Mouse (Mus musculus) liver, embryonic 11.5 days (tissue): ENCODE data around the gene Ormdl2. TPM values are rescaled to one million over a fixed set of nuclear protein-coding genes. Genes with fewer than 3 reads are reported as not detected.

Experiments used
- ATAC-seq: fragments of 200-750 bp; cut with Nextera tagmentation; replicated peaks from 2 replicates; pipeline ENCODE4 v1.8.0; 2017; ENCODE audit warnings: moderate number of reproducible peaks, mild to moderate bottlenecking, moderate TSS enrichment, moderate library complexity; ENCODE audit not compliant: low FRiP score
- DNase-seq: peaks from one replicate; pipeline ENCODE4 v3.0.0-alpha.2; 2017; ENCODE audit warnings: low spot score
- H3K27ac ChIP-seq: fragments of 300-500 bp; sonication (generic); 2 replicates; pipeline ENCODE4 v1.5.1; 2014; ENCODE audit warnings: mild to moderate bottlenecking, low read depth, low read length, control low read depth
- H3K27me3 ChIP-seq: fragments of 300-500 bp; sonication (generic); replicated peaks from 2 replicates; pipeline ENCODE4 v1.6.1; 2014; ENCODE audit warnings: low read length, mixed read lengths; ENCODE audit not compliant: control insufficient read depth, insufficient read depth
- H3K36me3 ChIP-seq: fragments of 300-500 bp; sonication (generic); 2 replicates; pipeline ENCODE4 v1.6.1; 2014; ENCODE audit warnings: mild to moderate bottlenecking, low read length, moderate library complexity, mixed read lengths; ENCODE audit not compliant: control insufficient read depth, insufficient read depth
- H3K4me1 ChIP-seq: fragments of 300-500 bp; sonication (generic); replicated peaks from 2 replicates; pipeline ENCODE4 v1.6.1; 2014; ENCODE audit warnings: low read length, mixed read lengths; ENCODE audit not compliant: control insufficient read depth, insufficient read depth
- H3K4me2 ChIP-seq: fragments of 300-500 bp; sonication (generic); 2 replicates; pipeline ENCODE4 v1.6.1; 2014; ENCODE audit warnings: mild to moderate bottlenecking, control low read depth, moderate library complexity
- H3K4me3 ChIP-seq: fragments of 300-500 bp; sonication (generic); 2 replicates; pipeline ENCODE4 v1.5.1; 2014; ENCODE audit warnings: low read depth, low read length, control low read depth
- H3K9ac ChIP-seq: fragments of 300-500 bp; sonication (generic); 2 replicates; pipeline ENCODE4 v1.6.1; 2014; ENCODE audit warnings: low read depth, low read length, control low read depth
- H3K9me3 ChIP-seq: fragments of 300-500 bp; sonication (generic); 2 replicates; pipeline ENCODE4 v1.6.1; 2016; ENCODE audit warnings: low read length, inconsistent platforms, mixed read lengths; ENCODE audit not compliant: control insufficient read depth
- WGBS: fragments of 180-500 bp; shearing (Covaris S2); extraction: QIAGEN DNeasy Blood & Tissue Kit; methylation state at CpG from one replicate; pipeline ENCODE4 v1.1.7; 2014; 5-methylcytosine and 5-hydroxymethylcytosine counted together
- polyA plus RNA-seq: library from polyadenylated mRNA; unstranded; fragments of >200 nt; fragmentation: Nextera tagmentation; extraction: Ambion mirVana; gene quantifications from 2 replicates; pipeline ENCODE4 v1.2.1, GENCODE M21; 2014

Gene Ormdl2
- polyA plus RNA-seq: 114 and 116 TPM in 2 replicates

GRCm38 (mm10) chr10:128821358-128822056 lies at the start of gene Ormdl2:
Gene Ormdl2, minus strand, starts transcription at chr10:128821645.
- Histone ChIP-seq H3K27me3 (no peaks in the 10 kb centered on the region), H3K9me3 (no peaks in the 10 kb centered on the region), H3K36me3 (peaks cover 11% of the 10 kb centered on the region), H3K4me2 (peak within 1 kb of the TSS; percentile 92), H3K4me1 (peaks cover 17% of the 10 kb centered on the region), H3K4me3 (peak within 1 kb of the TSS; percentile 91), H3K27ac (peak within 1 kb of the TSS; percentile 64; the same call in 1 of the 2 replicates), H3K9ac (peak within 1 kb of the TSS; percentile 90)
- WGBS: under 1% methylated on average over 46 of the region's 46 CpGs
- peak; percentile 99 for ATAC-seq
- peak; percentile 97 for DNase-seq

GRCm38 (mm10) chr10:128870341-128870740 lies 48.9 kb upstream of the Ormdl2 start:
- Histone ChIP-seq H3K27me3 (no peaks in the 10 kb centered on the region), H3K9ac (no peak overlapping the region), H3K27ac (no peak overlapping the region), H3K4me2 (no peak overlapping the region), H3K4me1 (no peaks in the 10 kb centered on the region), H3K9me3 (no peaks in the 10 kb centered on the region), H3K4me3 (no peak overlapping the region), H3K36me3 (peaks cover 23% of the 10 kb centered on the region)
- 85% methylated on average over 3 of the region's 3 CpGs for WGBS
- ATAC-seq (no peak), DNase-seq (no peak)

- Histone ChIP-seq H3K4me2 (no peak overlapping the region), H3K27ac (no peak overlapping the region), H3K4me1 (no peaks in the 10 kb centered on the region), H3K9ac (no peak overlapping the region), H3K27me3 (no peaks in the 10 kb centered on the region), H3K36me3 (peaks cover 14% of the 10 kb centered on the region; the same call in 1 of the 2 replicates), H3K4me3 (no peak overlapping the region), H3K9me3 (no peaks in the 10 kb centered on the region)
- DNase-seq (no peak), ATAC-seq (no peak)
- 93% methylated on average over 1 of the region's 1 CpGs for WGBS
Observed at GRCm38 (mm10) chr10:128866518-128866917, 45.1 kb upstream of the Ormdl2 start.

GRCm38 (mm10) chr10:128866042-128866441 lies 44.6 kb upstream of the Ormdl2 start:
- 79% methylated on average over 3 of the region's 3 CpGs for WGBS
- H3K36me3 ChIP-seq: peaks cover 13% of the 10 kb centered on the region; the same call in 1 of the 2 replicates
- H3K4me2 ChIP-seq: no peak overlapping the region
- DNase-seq: no peak
- H3K9me3 ChIP-seq: no peaks in the 10 kb centered on the region
- no peak for ATAC-seq
- H3K9ac ChIP-seq: no peak overlapping the region
- H3K27ac ChIP-seq: no peak overlapping the region
- no peaks in the 10 kb centered on the region for H3K27me3 ChIP-seq
- H3K4me1 ChIP-seq: no peaks in the 10 kb centered on the region
- H3K4me3 ChIP-seq: no peak overlapping the region

- H3K27ac ChIP-seq: no peak overlapping the region
- H3K27me3 ChIP-seq: no peaks in the 10 kb centered on the region
- H3K4me1 ChIP-seq: no peaks in the 10 kb centered on the region
- no peak for ATAC-seq
- H3K4me3 ChIP-seq: no peak overlapping the region
- H3K36me3 ChIP-seq: peaks cover 10% of the 10 kb centered on the region
- DNase-seq: no peak
- H3K4me2 ChIP-seq: no peak overlapping the region
- no peak overlapping the region for H3K9ac ChIP-seq
- no peaks in the 10 kb centered on the region for H3K9me3 ChIP-seq
Observed at GRCm38 (mm10) chr10:128861176-128861575, 39.7 kb upstream of the Ormdl2 start.

GRCm38 (mm10) chr10:128850339-128850738 lies 28.9 kb upstream of the Ormdl2 start:
- Histone ChIP-seq H3K4me2 (no peak overlapping the region), H3K4me3 (no peak overlapping the region), H3K9ac (no peak overlapping the region), H3K36me3 (peaks cover 17% of the 10 kb centered on the region; the same call in 1 of the 2 replicates), H3K27me3 (no peaks in the 10 kb centered on the region), H3K27ac (no peak overlapping the region), H3K9me3 (no peaks in the 10 kb centered on the region), H3K4me1 (no peaks in the 10 kb centered on the region)
- ATAC-seq (no peak), DNase-seq (no peak)
- WGBS: 76% methylated on average over 3 of the region's 3 CpGs

- H3K27me3 ChIP-seq: no peaks in the 10 kb centered on the region
- H3K9ac ChIP-seq: no peak overlapping the region
- ATAC-seq: no peak
- H3K9me3 ChIP-seq: no peaks in the 10 kb centered on the region
- DNase-seq: no peak
- no peaks in the 10 kb centered on the region for H3K4me1 ChIP-seq
- peaks cover 17% of the 10 kb centered on the region; the same call in 1 of the 2 replicates for H3K36me3 ChIP-seq
- no peak overlapping the region for H3K4me2 ChIP-seq
- H3K27ac ChIP-seq: no peak overlapping the region
- H3K4me3 ChIP-seq: no peak overlapping the region
- WGBS: 78% methylated on average over 2 of the region's 2 CpGs
Observed at GRCm38 (mm10) chr10:128848426-128848825, 27.0 kb upstream of the Ormdl2 start.

GRCm38 (mm10) chr10:128846664-128847063 lies 25.2 kb upstream of the Ormdl2 start:
- Histone ChIP-seq H3K4me3 (no peak overlapping the region), H3K4me2 (no peak overlapping the region), H3K9me3 (no peaks in the 10 kb centered on the region), H3K9ac (no peak overlapping the region), H3K4me1 (no peaks in the 10 kb centered on the region), H3K27ac (no peak overlapping the region), H3K36me3 (peaks cover 26% of the 10 kb centered on the region; the same call in 1 of the 2 replicates), H3K27me3 (no peaks in the 10 kb centered on the region)
- ATAC-seq (no peak), DNase-seq (no peak)
- WGBS: 94% methylated on average over 4 of the region's 4 CpGs

GRCm38 (mm10) chr10:128845516-128845915 lies 24.1 kb upstream of the Ormdl2 start:
- Histone ChIP-seq H3K36me3 (peaks cover 26% of the 10 kb centered on the region; the same call in 1 of the 2 replicates), H3K27me3 (no peaks in the 10 kb centered on the region), H3K27ac (no peak overlapping the region), H3K4me2 (no peak overlapping the region), H3K4me3 (no peak overlapping the region), H3K9me3 (no peaks in the 10 kb centered on the region), H3K9ac (no peak overlapping the region), H3K4me1 (peaks cover under 1% of the 10 kb centered on the region; the same call in 1 of the 2 replicates)
- ATAC-seq: no peak
- WGBS: 83% methylated on average over 2 of the region's 2 CpGs
- no peak for DNase-seq
